Mouse (Mus musculus): ENCODE results near the gene Heg1. TPM values are rescaled to one million over a fixed set of nuclear protein-coding genes. Genes with fewer than 3 reads are reported as not detected.

Gene Heg1
- polyA plus RNA-seq, 1 experiment = 28.4 TPM

DNA sequence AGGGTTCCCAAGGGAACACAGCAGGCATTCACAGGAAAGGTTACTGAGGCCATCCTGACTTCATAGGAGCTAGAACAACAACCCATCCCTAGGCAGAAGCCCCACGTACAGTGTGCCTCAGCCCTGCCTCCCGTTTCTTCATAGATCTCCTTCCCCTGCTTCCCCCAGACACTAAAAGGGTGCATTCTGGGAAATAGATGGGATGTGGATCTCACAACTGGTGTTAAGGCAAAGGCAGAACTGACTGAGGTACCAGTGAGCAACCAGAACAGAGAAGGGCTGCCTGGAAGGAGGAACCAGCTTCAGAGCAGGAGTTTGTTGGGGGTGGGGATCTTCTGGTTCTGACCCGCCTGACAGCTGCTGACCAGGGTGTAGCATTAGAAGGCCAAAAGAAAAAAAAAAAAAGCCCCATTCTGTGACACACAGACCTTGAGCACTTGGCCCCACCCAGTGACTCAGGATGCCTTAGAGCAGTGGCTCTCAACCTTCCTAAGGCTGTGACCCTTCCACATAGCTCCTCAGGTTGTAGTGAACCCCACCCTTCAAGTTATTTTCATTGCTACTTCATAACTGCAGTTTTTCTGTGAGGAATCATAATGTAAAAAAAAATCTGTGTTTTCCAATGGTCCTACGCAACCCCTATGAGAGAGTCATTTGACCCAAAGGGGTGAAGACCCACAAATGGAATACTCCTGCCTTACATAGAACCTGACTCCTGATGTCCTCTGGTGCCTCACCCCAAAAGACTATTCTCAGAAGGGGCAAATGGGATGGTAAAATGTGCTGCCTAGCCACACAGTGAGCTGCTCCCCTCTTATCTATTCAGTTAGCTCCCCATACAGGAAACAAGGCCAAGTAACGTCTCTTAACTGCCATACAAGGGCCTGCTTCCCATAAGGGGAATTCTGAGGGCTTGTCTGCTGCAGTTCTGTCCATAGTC lies 97.9 kb downstream of the Heg1 start:
- no peaks in the 10 kb centered on the region for H3K27me3 ChIP-seq (replicated peaks; ENCODE audit: control insufficient read depth, insufficient read depth, low read length)
- DNase-seq = no peak
- no peaks in the 10 kb centered on the region for H3K4me1 ChIP-seq (ENCODE audit: control insufficient read depth, insufficient read depth, low read length)
- no peak overlapping the region for H3K4me3 ChIP-seq (ENCODE audit: insufficient read depth, low read depth, low read length)
- no peak for TF ChIP-seq CTCF (conservative IDR thresholded peaks at IDR 0.05; ENCODE audit: insufficient read depth, insufficient read length, low read depth, low read length)
- no peak for TF ChIP-seq POLR2A (IDR thresholded peaks at IDR 0.05; ENCODE audit: low read depth, low read length)
- no peak overlapping the region for H3K27ac ChIP-seq (ENCODE audit: insufficient read depth, low read depth, low read length)
- 82% methylated on average over 5 of the region's 5 CpGs for WGBS
- H3K36me3 ChIP-seq (ENCODE audit: control insufficient read depth, insufficient read depth, low read length) = no peaks in the 10 kb centered on the region

DNA sequence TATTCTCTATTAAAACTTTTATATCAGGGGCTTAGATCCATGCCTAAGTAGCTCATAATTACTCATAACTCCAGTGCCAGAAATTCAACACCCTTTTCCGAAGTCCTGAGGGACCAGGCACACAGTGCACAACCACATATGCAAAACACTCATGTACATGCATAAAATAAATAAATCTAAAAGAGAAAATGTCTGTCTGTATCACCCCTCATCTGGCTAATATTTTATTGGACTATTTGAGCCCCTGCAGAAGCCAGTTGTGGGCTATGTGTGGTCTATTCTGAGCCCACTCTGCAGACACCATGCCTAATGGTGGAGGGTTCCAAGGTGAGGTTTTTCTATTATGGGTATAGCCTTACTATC lies 98.5 kb downstream of the Heg1 start:
- H3K27ac ChIP-seq (ENCODE audit: insufficient read depth, low read depth, low read length) = no peak overlapping the region
- DNase-seq = no peak
- 95% methylated on average over 1 of the region's 1 CpGs for WGBS
- no peaks in the 10 kb centered on the region for H3K27me3 ChIP-seq (replicated peaks; ENCODE audit: control insufficient read depth, insufficient read depth, low read length)
- H3K4me3 ChIP-seq (ENCODE audit: insufficient read depth, low read depth, low read length) = no peak overlapping the region
- H3K36me3 ChIP-seq (ENCODE audit: control insufficient read depth, insufficient read depth, low read length) = no peaks in the 10 kb centered on the region
- no peaks in the 10 kb centered on the region for H3K4me1 ChIP-seq (ENCODE audit: control insufficient read depth, insufficient read depth, low read length)
- TF ChIP-seq POLR2A (IDR thresholded peaks at IDR 0.05; ENCODE audit: low read depth, low read length) = no peak
- TF ChIP-seq CTCF (conservative IDR thresholded peaks at IDR 0.05; ENCODE audit: insufficient read depth, insufficient read length, low read depth, low read length) = no peak

- WGBS = 97% methylated on average over 1 of the region's 1 CpGs
- no peak for TF ChIP-seq POLR2A (IDR thresholded peaks at IDR 0.05; ENCODE audit: low read depth, low read length)
- no peak for TF ChIP-seq CTCF (conservative IDR thresholded peaks at IDR 0.05; ENCODE audit: insufficient read depth, insufficient read length, low read depth, low read length)
- H3K27ac ChIP-seq (ENCODE audit: insufficient read depth, low read depth, low read length) = no peak overlapping the region
- DNase-seq = no peak
- no peak overlapping the region for H3K4me3 ChIP-seq (ENCODE audit: insufficient read depth, low read depth, low read length)
- no peaks in the 10 kb centered on the region for H3K4me1 ChIP-seq (ENCODE audit: control insufficient read depth, insufficient read depth, low read length)
- no peaks in the 10 kb centered on the region for H3K36me3 ChIP-seq (ENCODE audit: control insufficient read depth, insufficient read depth, low read length)
- H3K27me3 ChIP-seq (replicated peaks; ENCODE audit: control insufficient read depth, insufficient read depth, low read length) = no peaks in the 10 kb centered on the region
Measured at GRCm38 (mm10) chr16:33784547-33784946, 100.4 kb downstream of the Heg1 start.

DNA sequence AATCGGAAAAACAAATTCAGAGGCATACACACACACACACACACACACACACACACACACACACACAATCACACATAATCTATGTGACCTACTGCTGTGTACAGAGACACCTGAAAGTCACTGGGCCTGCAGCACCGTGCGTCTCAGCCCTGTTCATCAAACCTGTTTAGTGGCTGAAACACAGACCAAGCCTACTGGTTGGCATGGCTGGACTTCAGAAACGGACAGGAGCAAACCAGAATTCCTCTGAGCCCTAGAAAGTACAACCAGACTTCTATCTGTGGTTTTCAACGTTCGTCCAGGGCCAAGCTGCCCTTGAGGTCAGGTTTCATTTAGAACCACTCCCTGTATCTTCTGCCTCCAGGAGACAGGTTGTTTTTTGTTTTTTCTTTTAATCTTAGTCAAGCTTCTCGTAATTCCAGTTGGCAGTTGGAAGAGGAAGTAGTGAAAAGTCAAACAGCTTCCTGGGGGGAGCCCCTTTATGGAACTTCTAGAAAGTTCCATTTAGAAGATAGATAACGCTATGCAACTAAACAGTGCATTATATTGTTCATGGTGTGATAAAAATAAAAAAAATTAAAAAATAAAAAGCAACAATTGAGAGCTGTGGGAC lies 101.0 kb downstream of the Heg1 start:
- Histone ChIP-seq H3K27ac (ENCODE audit: insufficient read depth, low read depth, low read length) (no peak overlapping the region), H3K4me3 (ENCODE audit: insufficient read depth, low read depth, low read length) (no peak overlapping the region), H3K4me1 (ENCODE audit: control insufficient read depth, insufficient read depth, low read length) (no peaks in the 10 kb centered on the region), H3K27me3 (replicated peaks; ENCODE audit: control insufficient read depth, insufficient read depth, low read length) (no peaks in the 10 kb centered on the region), H3K36me3 (ENCODE audit: control insufficient read depth, insufficient read depth, low read length) (no peaks in the 10 kb centered on the region)
- DNase-seq = no peak
- TF ChIP-seq POLR2A (IDR thresholded peaks at IDR 0.05; ENCODE audit: low read depth, low read length) = no peak
- TF ChIP-seq CTCF (conservative IDR thresholded peaks at IDR 0.05; ENCODE audit: insufficient read depth, insufficient read length, low read depth, low read length) = no peak
- 49% methylated on average over 8 of the region's 8 CpGs for WGBS

GRCm38 (mm10) chr16:33786657-33787390 lies 102.7 kb downstream of the Heg1 start:
- 78% methylated on average over 7 of the region's 7 CpGs for WGBS
- H3K27me3 ChIP-seq (replicated peaks; ENCODE audit: control insufficient read depth, insufficient read depth, low read length) = no peaks in the 10 kb centered on the region
- TF ChIP-seq POLR2A (IDR thresholded peaks at IDR 0.05; ENCODE audit: low read depth, low read length) = no peak
- no peak overlapping the region for H3K4me3 ChIP-seq (ENCODE audit: insufficient read depth, low read depth, low read length)
- no peak for DNase-seq
- H3K27ac ChIP-seq (ENCODE audit: insufficient read depth, low read depth, low read length) = no peak overlapping the region
- H3K36me3 ChIP-seq (ENCODE audit: control insufficient read depth, insufficient read depth, low read length) = no peaks in the 10 kb centered on the region
- H3K4me1 ChIP-seq (ENCODE audit: control insufficient read depth, insufficient read depth, low read length) = no peaks in the 10 kb centered on the region

GRCm38 (mm10) chr16:33793846-33794791 lies 109.9 kb downstream of the Heg1 start, which contains the start of gene Muc13:
Muc13 (plus strand) TSS chr16:33794037.
- WGBS = 72% methylated on average over 10 of the region's 10 CpGs
- DNase-seq = no peak
- H3K4me1 ChIP-seq (ENCODE audit: control insufficient read depth, insufficient read depth, low read length) = no peaks in the 10 kb centered on the region
- H3K36me3 ChIP-seq (ENCODE audit: control insufficient read depth, insufficient read depth, low read length) = no peaks in the 10 kb centered on the region
- no peak within 1 kb of the TSS for H3K27ac ChIP-seq (ENCODE audit: insufficient read depth, low read depth, low read length)
- TF ChIP-seq POLR2A (IDR thresholded peaks at IDR 0.05; ENCODE audit: low read depth, low read length) (no peak), CTCF (conservative IDR thresholded peaks at IDR 0.05; ENCODE audit: insufficient read depth, insufficient read length, low read depth, low read length) (no peak)
- H3K27me3 ChIP-seq (replicated peaks; ENCODE audit: control insufficient read depth, insufficient read depth, low read length) = no peaks in the 10 kb centered on the region
- no peak within 1 kb of the TSS for H3K4me3 ChIP-seq (ENCODE audit: insufficient read depth, low read depth, low read length)
